Comparison of ENCODE assay signal across 8 mouse cellular contexts in genomic region chr17:84156748-84157742, GRCm38 (mm10). TPM values are rescaled to one million over a fixed set of nuclear protein-coding genes. Genes with fewer than 3 reads are reported as not detected.
A peak's percentile ranks its signal among the peaks of the same experiment; 100 is the strongest.
DNase-seq lines count a peak whose midpoint lies in the region; ATAC-seq and TF ChIP-seq lines count a peak whose summit lies in the region.

No protein-coding gene starts in this region.

- H3K9ac ChIP-seq in liver, postnatal 0 days (replicated peaks), result no peak overlapping the region
- H3K9ac ChIP-seq in midbrain, embryonic 16.5 days (ENCODE audit: low read depth, low read length), result no peak overlapping the region

- TF ChIP-seq EP300 in liver, postnatal 0 days (IDR thresholded peaks at IDR 0.05; ENCODE audit: low read depth), result no peak

- no peaks in the 10 kb centered on the region for H3K27me3 ChIP-seq in liver, postnatal 0 days (ENCODE audit: insufficient read depth, low read length)
- H3K27me3 ChIP-seq in midbrain, embryonic 16.5 days (ENCODE audit: control insufficient read depth, insufficient read depth, low read depth, low read length), result no peaks in the 10 kb centered on the region

- no peak overlapping the region for H3K4me3 ChIP-seq in liver, postnatal 0 days (ENCODE audit: low read depth, low read length)
- H3K4me3 ChIP-seq in midbrain, embryonic 16.5 days (ENCODE audit: low read depth, low read length), result no peak overlapping the region

- peak; percentile 82 for ATAC-seq in liver, postnatal 0 days
- no peak for ATAC-seq in midbrain, embryonic 16.5 days

- H3K4me1 ChIP-seq in liver, postnatal 0 days (ENCODE audit: insufficient read depth), result peaks cover 78% of the 10 kb centered on the region
- no peaks in the 10 kb centered on the region for H3K4me1 ChIP-seq in midbrain, embryonic 16.5 days (ENCODE audit: control insufficient read depth, insufficient read depth, low read length)

- WGBS in liver, postnatal 0 days (ENCODE audit: insufficient replicate concordance), result 44% methylated on average over 19 of the region's 19 CpGs
- WGBS in midbrain, embryonic 16.5 days, result 44% methylated on average over 19 of the region's 19 CpGs

- peak; percentile 1 for DNase-seq in right cerebral cortex, postnatal 14 days
- DNase-seq in right cerebral cortex, postnatal 4 days, result no peak
- DNase-seq in kidney, adult 8-10 months, result peak; percentile 92 to 96
- peak; percentile 73 for DNase-seq in liver, postnatal 0 days
- peak; percentile 26 for DNase-seq in thymus, postnatal 14 days
- no peak for DNase-seq in layer of hippocampus, adult 9-11 months
- DNase-seq in frontal cortex, postnatal 25 days (ENCODE audit: low spot score in 2 of 2), result no peak

- H3K9me3 ChIP-seq in liver, postnatal 0 days (ENCODE audit: low read length), result no peaks in the 10 kb centered on the region
- no peaks in the 10 kb centered on the region for H3K9me3 ChIP-seq in midbrain, embryonic 16.5 days (replicated peaks; ENCODE audit: control insufficient read depth, low read length, poor library complexity, severe bottlenecking)

- no peaks in the 10 kb centered on the region for H3K36me3 ChIP-seq in liver, postnatal 0 days (replicated peaks; ENCODE audit: insufficient read depth, low read length)
- no peaks in the 10 kb centered on the region for H3K36me3 ChIP-seq in midbrain, embryonic 16.5 days (ENCODE audit: control insufficient read depth, insufficient read depth, low read length)

- peak overlapping the region; percentile 30 for H3K4me2 ChIP-seq in liver, postnatal 0 days (ENCODE audit: low read depth, low read length)
- no peak overlapping the region for H3K4me2 ChIP-seq in midbrain, embryonic 16.5 days (ENCODE audit: low read length)

- no peak for TF ChIP-seq CTCF in liver, postnatal 0 days (IDR thresholded peaks at IDR 0.05; ENCODE audit: low read depth)

- peak overlapping the region; percentile 72 for H3K27ac ChIP-seq in liver, postnatal 0 days (ENCODE audit: low read depth)
- H3K27ac ChIP-seq in midbrain, embryonic 16.5 days (ENCODE audit: low read length), result no peak overlapping the region

RNA-seq across cellular contexts. Expression of gene Zfp36l2, which starts 30.7 kb away (rescaled TPM):
- polyA plus RNA-seq in liver, postnatal 0 days (2015; fragmentation: Nextera tagmentation; extraction: Ambion mirVana), result 7.6 and 7.7 TPM in 2 replicates
- 3.1 and 3.6 TPM in 2 replicates for polyA plus RNA-seq in midbrain, embryonic 16.5 days (2015; fragmentation: Nextera tagmentation; extraction: Ambion mirVana)

Comparison
In these comparisons a context has a peak if more than half of its experiments do, and no peak if none do; other contexts are left out.
1. DNase-seq: peak in right cerebral cortex, postnatal 14 days (single experiment), kidney, adult 8-10 months (2 of 2), liver, postnatal 0 days (single experiment) and thymus, postnatal 14 days (single experiment); none in right cerebral cortex, postnatal 4 days (single experiment), layer of hippocampus, adult 9-11 months (single experiment) and frontal cortex, postnatal 25 days (0 of 2).